Mouse (Mus musculus) MEL (cell line): Measurements from ENCODE around the gene Fkbp2. TPM values are rescaled to one million over a fixed set of nuclear protein-coding genes. Genes with fewer than 3 reads are reported as not detected.

Source experiments
- DNase-seq: peaks from one replicate; pipeline ENCODE4 v3.0.0; 2011; ENCODE audit warnings: low read depth, low spot score
- H3K27ac ChIP-seq: 2 replicates; pipeline ENCODE4 v1.5.1; 2012; ENCODE audit warnings: low read depth, mild to moderate bottlenecking, control low read depth, low read length, moderate library complexity; ENCODE audit not compliant: control insufficient read depth
- H3K27me3 ChIP-seq, 2 experiments: fragments of 150-350 bp in 1 of 2; sonication (generic) in 1 of 2; 2 replicates each; pipeline ENCODE4 v1.6.1; 2012; ENCODE audit warnings: low read length in 2 of 2, mild to moderate bottlenecking in 2 of 2, improper control_type of control experiment in 1 of 2, moderate library complexity in 1 of 2; ENCODE audit not compliant: insufficient read depth in 2 of 2, control insufficient read depth in 1 of 2
- H3K36me3 ChIP-seq, 2 experiments: 2 replicates each; pipeline ENCODE4 v1.6.1; 2012 to 2014; ENCODE audit warnings: low read length in 2 of 2, improper control_type of control experiment in 1 of 2, inconsistent platforms in 1 of 2, mild to moderate bottlenecking in 1 of 2; ENCODE audit not compliant: insufficient read depth in 2 of 2, control insufficient read depth in 1 of 2
- H3K4me1 ChIP-seq, 2 experiments: fragments of 150-350 bp in 1 of 2; sonication (generic) in 1 of 2; 2 replicates each; pipeline ENCODE4 v1.6.1; 2012; ENCODE audit warnings: low read length in 2 of 2, improper control_type of control experiment in 1 of 2, mild to moderate bottlenecking in 1 of 2; ENCODE audit not compliant: insufficient read depth in 2 of 2, control insufficient read depth in 1 of 2
- H3K4me3 ChIP-seq, 2 experiments: fragments of 150-350 bp in 1 of 2; sonication (generic) in 1 of 2; 2 replicates each; pipeline ENCODE4 v1.5.1; 2012; ENCODE audit warnings: low read depth in 2 of 2, low read length in 2 of 2, mild to moderate bottlenecking in 2 of 2, moderate library complexity in 2 of 2, control low read depth in 1 of 2, improper control_type of control experiment in 1 of 2; ENCODE audit not compliant: control insufficient read depth in 1 of 2, insufficient read depth in 1 of 2
- H3K79me2 ChIP-seq: 2 replicates; pipeline ENCODE4 v1.6.1; 2012; ENCODE audit warnings: mild to moderate bottlenecking, low read length, moderate library complexity; ENCODE audit not compliant: control insufficient read depth, poor library complexity, insufficient read depth
- H3K9ac ChIP-seq: 2 replicates; pipeline ENCODE4 v1.6.1; 2012; ENCODE audit warnings: low read depth, mild to moderate bottlenecking, control low read depth, low read length, moderate library complexity; ENCODE audit not compliant: control insufficient read depth, poor library complexity, severe bottlenecking
- H3K9me3 ChIP-seq: fragments of 150-350 bp; sonication (generic); replicated peaks from 2 replicates; pipeline ENCODE4 v1.6.1; 2012; ENCODE audit warnings: mild to moderate bottlenecking, low read length, improper control_type of control experiment, moderate library complexity; ENCODE audit not compliant: insufficient read depth
- BHLHE40 ChIP-seq: IDR thresholded peaks from 2 replicates; pipeline ENCODE4 v1.6.1; 2012; ENCODE audit warnings: low read depth, mild to moderate bottlenecking, inconsistent platforms, low read length, improper control_type of control experiment, borderline replicate concordance
- CHD1 ChIP-seq: IDR thresholded peaks from 2 replicates; pipeline ENCODE4 v1.6.1; 2012; ENCODE audit warnings: low read depth, mild to moderate bottlenecking, inconsistent platforms, low read length, improper control_type of control experiment
- CHD2 ChIP-seq: IDR thresholded peaks from 2 replicates; pipeline ENCODE4 v1.6.1; 2011; ENCODE audit warnings: low read length, improper control_type of control experiment
- CTCF ChIP-seq, 3 experiments: IDR thresholded peaks in 2 of 3; conservative IDR thresholded peaks in 1 of 3; 2 replicates each; pipeline ENCODE4 v1.5.1; 2011 to 2012; ENCODE audit warnings: low read length in 3 of 3, low read depth in 2 of 3, mild to moderate bottlenecking in 2 of 3, improper control_type of control experiment in 1 of 3, inconsistent platforms in 1 of 3, mixed read lengths in 1 of 3, moderate library complexity in 1 of 3; ENCODE audit not compliant: control insufficient read depth in 1 of 3, insufficient read depth in 1 of 3, poor library complexity in 1 of 3, severe bottlenecking in 1 of 3
- E2F4 ChIP-seq: IDR thresholded peaks from 2 replicates; pipeline ENCODE4 v1.6.1; 2011; ENCODE audit warnings: low read depth, low read length, improper control_type of control experiment, borderline replicate concordance
- ELF1 ChIP-seq: IDR thresholded peaks from 2 replicates; pipeline ENCODE4 v1.6.1; 2014; ENCODE audit warnings: low read depth, mild to moderate bottlenecking, inconsistent platforms, low read length, improper control_type of control experiment, moderate library complexity
- EP300 ChIP-seq, 2 experiments: IDR thresholded peaks; 2 replicates each; pipeline ENCODE4 v1.6.1; 2011; ENCODE audit warnings: improper control_type of control experiment in 2 of 2, low read length in 2 of 2, low read depth in 1 of 2, mild to moderate bottlenecking in 1 of 2
- ETS1 ChIP-seq: IDR thresholded peaks from 2 replicates; pipeline ENCODE4 v1.6.1; 2012; ENCODE audit warnings: low read depth, mild to moderate bottlenecking, inconsistent platforms, low read length, improper control_type of control experiment, moderate library complexity
- GABPA ChIP-seq: IDR thresholded peaks from 2 replicates; pipeline ENCODE4 v1.6.1; 2012; ENCODE audit warnings: low read depth, mild to moderate bottlenecking, inconsistent platforms, low read length, improper control_type of control experiment, moderate library complexity
- GATA1 ChIP-seq: IDR thresholded peaks from 2 replicates; pipeline ENCODE4 v1.6.1; 2011; ENCODE audit warnings: low read depth, low read length, improper control_type of control experiment
- HCFC1 ChIP-seq: IDR thresholded peaks from 2 replicates; pipeline ENCODE4 v1.6.1; 2012; ENCODE audit warnings: low read depth, mild to moderate bottlenecking, inconsistent platforms, low read length, improper control_type of control experiment, moderate library complexity
- JUND ChIP-seq: IDR thresholded peaks from 2 replicates; pipeline ENCODE4 v1.6.1; 2011; ENCODE audit warnings: low read depth, mild to moderate bottlenecking, improper control_type of control experiment, low read length
- KAT2A ChIP-seq: conservative IDR thresholded peaks from 2 replicates; pipeline ENCODE4 v1.6.1; 2012; ENCODE audit warnings: low read depth, low read length, improper control_type of control experiment, inconsistent platforms
- MAFK ChIP-seq: IDR thresholded peaks from 2 replicates; pipeline ENCODE4 v1.6.1; 2011; ENCODE audit warnings: low read depth, mild to moderate bottlenecking, low read length, improper control_type of control experiment, borderline replicate concordance
- MAX ChIP-seq: IDR thresholded peaks from 2 replicates; pipeline ENCODE4 v1.6.1; 2011; ENCODE audit warnings: low read length, improper control_type of control experiment
- MAZ ChIP-seq: IDR thresholded peaks from 2 replicates; pipeline ENCODE4 v1.6.1; 2012; ENCODE audit warnings: low read depth, mild to moderate bottlenecking, inconsistent platforms, low read length, improper control_type of control experiment
- MEF2A ChIP-seq: IDR thresholded peaks from 2 replicates; pipeline ENCODE4 v1.6.1; 2014; ENCODE audit warnings: low read depth, mild to moderate bottlenecking, inconsistent platforms, low read length, improper control_type of control experiment; ENCODE audit not compliant: poor library complexity, insufficient replicate concordance, severe bottlenecking; ENCODE audit errors: extremely low read depth
- MXI1 ChIP-seq: IDR thresholded peaks from 2 replicates; pipeline ENCODE4 v1.6.1; 2011; ENCODE audit warnings: mild to moderate bottlenecking, low read depth, low read length, improper control_type of control experiment
- MYB ChIP-seq: IDR thresholded peaks from 2 replicates; pipeline ENCODE4 v1.6.1; 2011; ENCODE audit warnings: mild to moderate bottlenecking, low read depth, low read length, improper control_type of control experiment
- NELFE ChIP-seq: IDR thresholded peaks from 2 replicates; pipeline ENCODE4 v1.6.1; 2011; ENCODE audit warnings: low read depth, low read length, improper control_type of control experiment
- NRF1 ChIP-seq: IDR thresholded peaks from 2 replicates; pipeline ENCODE4 v1.6.1; 2014; ENCODE audit warnings: low read depth, mild to moderate bottlenecking, inconsistent platforms, low read length, improper control_type of control experiment, moderate library complexity; ENCODE audit not compliant: poor library complexity, insufficient read depth, severe bottlenecking
- POLR2A ChIP-seq, 2 experiments: IDR thresholded peaks; 2 replicates each; pipeline ENCODE4 v1.6.1; 2011 to 2012; ENCODE audit warnings: low read length in 2 of 2, mild to moderate bottlenecking in 2 of 2, control low read depth in 1 of 2, improper control_type of control experiment in 1 of 2, low read depth in 1 of 2, moderate library complexity in 1 of 2; ENCODE audit not compliant: control insufficient read depth in 1 of 2, insufficient read depth in 1 of 2, poor library complexity in 1 of 2
- POLR2AphosphoS2 ChIP-seq: IDR thresholded peaks from 2 replicates; pipeline ENCODE4 v1.6.1; 2011; ENCODE audit warnings: low read length, improper control_type of control experiment
- POLR2AphosphoS5 ChIP-seq: IDR thresholded peaks from 2 replicates; pipeline ENCODE4 v1.6.1; 2012; ENCODE audit warnings: low read depth, borderline replicate concordance, mild to moderate bottlenecking, inconsistent platforms, low read length, moderate library complexity, mixed read lengths
- RAD21 ChIP-seq: IDR thresholded peaks from 2 replicates; pipeline ENCODE4 v1.6.1; 2011; ENCODE audit warnings: mild to moderate bottlenecking, low read depth, low read length, improper control_type of control experiment
- RCOR1 ChIP-seq: IDR thresholded peaks from 2 replicates; pipeline ENCODE4 v1.6.1; 2012; ENCODE audit warnings: low read depth, mild to moderate bottlenecking, inconsistent platforms, low read length, improper control_type of control experiment
- SMC3 ChIP-seq: IDR thresholded peaks from 2 replicates; pipeline ENCODE4 v1.6.1; 2011; ENCODE audit warnings: low read depth, low read length, improper control_type of control experiment
- TAL1 ChIP-seq: IDR thresholded peaks from 2 replicates; pipeline ENCODE4 v1.6.1; 2012; ENCODE audit warnings: mild to moderate bottlenecking, inconsistent platforms, low read length, moderate library complexity, mixed read lengths
- TCF12 ChIP-seq: IDR thresholded peaks from 2 replicates; pipeline ENCODE4 v1.6.1; 2014; ENCODE audit warnings: low read depth, mild to moderate bottlenecking, inconsistent platforms, low read length, improper control_type of control experiment, moderate library complexity
- UBTF ChIP-seq: IDR thresholded peaks from 2 replicates; pipeline ENCODE4 v1.6.1; 2012; ENCODE audit warnings: low read depth, mild to moderate bottlenecking, inconsistent platforms, low read length, improper control_type of control experiment, moderate library complexity, borderline replicate concordance; ENCODE audit not compliant: insufficient read depth
- USF1 ChIP-seq: IDR thresholded peaks from 2 replicates; pipeline ENCODE4 v1.6.1; 2014; ENCODE audit warnings: low read depth, mild to moderate bottlenecking, inconsistent platforms, low read length, improper control_type of control experiment, moderate library complexity
- ZKSCAN1 ChIP-seq: IDR thresholded peaks from 2 replicates; pipeline ENCODE4 v1.6.1; 2012; ENCODE audit warnings: low read depth, mild to moderate bottlenecking, inconsistent platforms, low read length, improper control_type of control experiment, moderate library complexity
- ZNF384 ChIP-seq: IDR thresholded peaks from 2 replicates; pipeline ENCODE4 v1.6.1; 2012; ENCODE audit warnings: low read depth, mild to moderate bottlenecking, inconsistent platforms, low read length, improper control_type of control experiment
- polyA plus RNA-seq, 2 experiments: library from polyadenylated mRNA; stranded (reverse) in 1 of 2; unstranded in 1 of 2; fragments of >175 nt in 1 of 2; fragments of >200 nt in 1 of 2; gene quantifications; 2 replicates each; pipeline versions ENCODE4 v1.2.1 to v1.2.4; 2012; ENCODE audit warnings: low replicate concordance in 2 of 2, low read depth in 1 of 2; ENCODE audit not compliant: insufficient read length in 2 of 2, insufficient read depth in 1 of 2, missing spikeins in 1 of 2
- total RNA-seq: library from RNA; depleted of rRNA; stranded (reverse); fragments of 300-350 nt; gene quantifications from 2 replicates; pipeline ENCODE4 v1.2.3, GENCODE M21; 2012

The Fkbp2 gene
- total and polyA plus RNA-seq, 3 experiments = 53.9 to 167 TPM; not detected in 1

DNA sequence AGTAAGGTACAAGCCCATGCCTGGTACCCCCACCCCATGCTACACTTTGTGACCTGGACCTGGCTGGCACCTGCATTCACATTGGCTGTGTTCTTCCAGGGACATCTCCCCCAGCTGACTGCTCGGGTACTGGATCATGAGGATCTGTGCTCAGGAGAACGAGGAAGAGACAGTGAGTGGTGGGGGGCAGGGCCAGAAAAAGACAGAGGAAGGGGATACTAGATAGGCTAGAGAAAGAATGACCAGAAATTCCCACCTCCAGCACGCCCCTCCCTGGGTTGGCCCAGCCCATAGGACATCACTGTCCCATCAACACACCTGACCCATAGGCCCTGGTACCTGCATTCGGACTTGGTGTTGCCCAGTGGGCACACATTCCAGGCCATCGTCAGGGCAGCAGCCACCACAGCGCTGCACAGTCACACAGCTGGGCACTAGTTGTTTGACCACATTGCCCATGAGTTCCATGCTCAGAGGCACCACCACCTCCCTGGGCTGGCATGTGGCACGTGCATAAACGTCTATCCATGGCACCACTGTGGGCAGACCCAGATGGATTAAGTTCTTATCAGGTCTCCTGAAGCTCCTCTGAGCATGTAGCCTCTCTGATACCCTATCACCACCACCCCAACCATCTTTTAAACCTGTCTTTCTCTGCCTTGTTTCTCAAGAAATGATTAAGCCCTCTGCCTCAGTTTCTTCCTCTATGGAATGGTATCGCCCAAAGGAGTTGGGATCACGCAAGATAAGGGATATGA lies 5.8 kb upstream of the Fkbp2 start (continued):
- no peak for TF ChIP-seq POLR2AphosphoS5
- TF ChIP-seq MYB = no peak
- TF ChIP-seq MEF2A = no peak
- no peak for TF ChIP-seq NELFE
- no peak for TF ChIP-seq ETS1
- TF ChIP-seq JUND = no peak
- no peak for TF ChIP-seq UBTF
- no peak for TF ChIP-seq ZKSCAN1
- no peak for TF ChIP-seq MAZ
- no peak for TF ChIP-seq USF1
- TF ChIP-seq GATA1 = peak; percentile 73
- no peak for TF ChIP-seq RCOR1
- no peak for TF ChIP-seq KAT2A
- TF ChIP-seq NRF1 = no peak
- peak; percentile 26; the same call in 1 of the 2 replicates for TF ChIP-seq TAL1
- TF ChIP-seq TCF12 = peak; percentile 63
- no peak for TF ChIP-seq ELF1
- TF ChIP-seq POLR2AphosphoS2 = no peak
- TF ChIP-seq MXI1 = no peak
- TF ChIP-seq BHLHE40 = peak; percentile 88
- TF ChIP-seq HCFC1 = no peak

DNA sequence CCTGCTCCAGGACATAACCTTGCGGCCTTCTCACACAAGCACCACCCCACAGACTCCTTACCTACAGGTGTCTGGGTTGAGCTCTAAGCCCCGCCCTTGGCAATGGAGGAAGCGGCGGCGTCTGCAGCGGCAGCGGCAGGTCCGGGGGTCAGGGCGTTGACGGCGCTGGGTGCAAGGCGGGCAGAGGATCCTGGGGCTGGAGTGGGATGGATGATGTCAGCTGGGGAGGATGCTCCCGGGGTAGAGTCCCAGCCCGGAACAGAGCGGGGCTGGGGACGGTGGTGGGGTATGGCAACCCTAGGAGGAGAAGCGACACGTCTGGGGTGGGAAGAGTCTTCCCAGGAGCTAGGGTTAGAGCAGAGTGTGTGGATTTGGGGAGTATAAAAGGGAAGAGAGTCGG lies 5.0 kb upstream of the Fkbp2 start:
- H3K9ac ChIP-seq = no peak overlapping the region
- DNase-seq = no peak
- no peaks in the 10 kb centered on the region for H3K9me3 ChIP-seq
- no peak for TF ChIP-seq TAL1
- no peak for TF ChIP-seq MYB
- no peak for TF ChIP-seq SMC3
- no peak for TF ChIP-seq EP300 (IDR thresholded peaks at IDR 0.05; ENCODE audit: low read depth in 1 of 2, low read length in 2 of 2)
- no peak for TF ChIP-seq E2F4
- no peak for TF ChIP-seq MAFK
- TF ChIP-seq CTCF (IDR thresholded peaks at IDR 0.05 in 2 of 3, conservative IDR thresholded peaks at IDR 0.05 in 1 of 3; ENCODE audit: control insufficient read depth in 1 of 3, insufficient read depth in 1 of 3, low read depth in 2 of 3, low read length in 3 of 3, poor library complexity in 1 of 3, severe bottlenecking in 1 of 3) = no peak
- TF ChIP-seq NRF1 = no peak
- TF ChIP-seq POLR2AphosphoS5 = no peak
- TF ChIP-seq ZNF384 = no peak
- no peak for TF ChIP-seq ZKSCAN1
- no peak for TF ChIP-seq POLR2A (IDR thresholded peaks at IDR 0.05; ENCODE audit: control insufficient read depth in 1 of 2, insufficient read depth in 1 of 2, low read depth in 1 of 2, low read length in 2 of 2, poor library complexity in 1 of 2)
- no peak for TF ChIP-seq RAD21
- no peak for TF ChIP-seq GATA1
- no peak for TF ChIP-seq MAX
- TF ChIP-seq CHD2 = no peak
- no peak for TF ChIP-seq TCF12
- TF ChIP-seq CHD1 = no peak
- no peak for TF ChIP-seq GABPA
- peaks cover 11 to 19% of the 10 kb centered on the region in 2 experiments for H3K4me1 ChIP-seq
- peaks cover 0 to 12% of the 10 kb centered on the region in 2 experiments; a peak in 2 of 4 replicates for H3K36me3 ChIP-seq
- no peaks in the 10 kb centered on the region for H3K27me3 ChIP-seq
- H3K27ac ChIP-seq = no peak overlapping the region
- peaks cover 11% of the 10 kb centered on the region; the same call in 1 of the 2 replicates for H3K79me2 ChIP-seq
- H3K4me3 ChIP-seq = no peak overlapping the region
